Mouse (Mus musculus): ENCODE measurements around the gene Gm7271. TPM values are rescaled to one million over a fixed set of nuclear protein-coding genes. Genes with fewer than 3 reads are reported as not detected.

The Gm7271 gene
- total RNA-seq, 1 experiment from 2014 or later = not detected

Other genes starting within 250 kb of the Gm7271 start
- gene Clock, start 179.2 kb upstream of the Gm7271 start, total RNA-seq (2021) = 45.9 and 46.9 TPM in 2 replicates
- gene Pdcl2, start 152.9 kb upstream of the Gm7271 start, total RNA-seq (2021) = not detected in 2 replicates
- not detected in 2 replicates for gene Nmu, start 120.3 kb upstream of the Gm7271 start, total RNA-seq (2021)
- 40.6 and 44.3 TPM in 2 replicates for gene Exoc1, start 45.3 kb downstream of the Gm7271 start, total RNA-seq (2021)
- gene Cep135, start 104.7 kb downstream of the Gm7271 start, total RNA-seq (2021) = 6.4 and 6.6 TPM in 2 replicates
- 12.0 and 16.7 TPM in 2 replicates for gene C530008M17Rik, start 172.5 kb downstream of the Gm7271 start, total RNA-seq (2021)

Data from adrenal gland, postnatal 14 days (tissue).